Mouse (Mus musculus): ENCODE data around the gene Btbd19.

DNA sequence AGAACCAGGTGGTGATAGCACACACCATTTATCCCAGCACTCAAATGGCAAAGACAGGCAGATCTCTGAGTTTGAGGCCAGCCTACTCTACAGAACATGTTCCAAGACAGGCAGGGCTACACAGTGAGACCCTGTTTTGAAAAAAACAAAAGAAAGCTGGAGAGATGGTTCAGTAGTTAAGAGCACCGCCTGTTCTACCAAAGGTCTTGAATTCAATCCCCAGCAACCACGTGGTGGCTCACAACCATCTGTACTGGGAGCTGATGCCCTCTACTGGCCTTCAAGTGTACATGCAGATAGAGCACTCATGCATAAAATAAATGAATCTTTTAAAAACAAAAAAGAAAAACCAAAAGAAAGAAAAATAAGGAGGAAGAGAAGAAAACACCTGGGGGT, 13.7 kb upstream of the Btbd19 start:
- TF ChIP-seq CTCF (IDR thresholded peaks at IDR 0.05) (peak; percentile 83), EP300 (IDR thresholded peaks at IDR 0.05) (no peak)

All from lung, postnatal 0 days (tissue).